Mouse (Mus musculus) left cerebral cortex, adult 2 months (tissue): ENCODE results near the gene Anks1b. TPM values are rescaled to one million over a fixed set of nuclear protein-coding genes. Genes with fewer than 3 reads are reported as not detected.
A peak's percentile ranks its signal among the peaks of the same experiment; 100 is the strongest.

Experiments
- DNase-seq, 2 experiments: peaks; one replicate each; pipeline ENCODE4 v3.0.0; 2021 to 2022; ENCODE audit warnings: low spot score in 2 of 2, mixed read lengths in 1 of 2; ENCODE audit errors: extremely low spot score in 1 of 2
- H3K27ac ChIP-seq: fragments of 200-600 bp; 2 replicates; pipeline ENCODE4 v1.8.1; 2022
- H3K4me3 ChIP-seq: fragments of 200-600 bp; 2 replicates; pipeline ENCODE4 v1.8.1; 2022
- CTCF ChIP-seq: fragments of 200-600 bp; IDR thresholded peaks from 2 replicates; pipeline ENCODE4 v1.8.1; 2022; ENCODE audit warnings: antibody characterized with exemption, mild to moderate bottlenecking, moderate library complexity
- intact Hi-C: fragments of 180-260 bp; cut with DNase I; formaldehyde crosslinking; loops from one replicate; pipeline ENCODE4 v1.15.1; 2025
- long read RNA-seq, 2 experiments: library from polyadenylated mRNA; stranded (forward); transcript quantifications; one replicate each; pipeline ENCODE4 v2.0.0; 2021; ENCODE audit warnings: borderline mapping rate in 2 of 2
- total RNA-seq, 2 experiments: library from RNA; stranded (reverse); gene quantifications; 2 replicates each; pipeline ENCODE4 v1.2.3; 2021

Gene Anks1b
- total RNA-seq, result 100 to 1,000 TPM; 472 to 474 TPM
- long read RNA-seq, experiment 1, partial matches to known transcripts, result 1 of 27 reads
- long read RNA-seq, experiment 1, other reads (novel, unspliced or antisense), result 25 of 27 reads
- long read RNA-seq, experiment 2, partial matches to known transcripts, result 1 of 23 reads
- long read RNA-seq, experiment 2, other reads (novel, unspliced or antisense), result 21 of 23 reads

GRCm38 (mm10) chr10:89873146-89873950 is at the start of gene Anks1b:
TSS of gene Anks1b (plus strand) at chr10:89873509.
- peak within 1 kb of the TSS; percentile 83 for H3K4me3 ChIP-seq
- no peak for TF ChIP-seq CTCF
- peak; percentile 76 to 80 for DNase-seq
- intact Hi-C loops, result loop anchor here (5.0 to 10.0 kb wide), 3 partner anchors 121 to 169 kb away; partner anchors contain the start of gene Actr6
- peak within 1 kb of the TSS; percentile 98 for H3K27ac ChIP-seq

GRCm38 (mm10) chr10:89823906-89824305 is 49.4 kb upstream of the Anks1b start:
- peak; percentile 44 for TF ChIP-seq CTCF
- Histone ChIP-seq H3K4me3 (no peak overlapping the region), H3K27ac (no peak overlapping the region)
- intact Hi-C loops, result no loop called here
- no peak for DNase-seq

GRCm38 (mm10) chr10:89826896-89827295 is 46.4 kb upstream of the Anks1b start:
- DNase-seq, result no peak
- intact Hi-C loops, result no loop called here
- no peak overlapping the region for H3K27ac ChIP-seq
- no peak for TF ChIP-seq CTCF
- H3K4me3 ChIP-seq, result no peak overlapping the region

GRCm38 (mm10) chr10:89832334-89832733 is 41.0 kb upstream of the Anks1b start:
- Histone ChIP-seq H3K4me3 (no peak overlapping the region), H3K27ac (no peak overlapping the region)
- DNase-seq, result no peak
- TF ChIP-seq CTCF, result no peak
- intact Hi-C loops, result no loop called here

DNA sequence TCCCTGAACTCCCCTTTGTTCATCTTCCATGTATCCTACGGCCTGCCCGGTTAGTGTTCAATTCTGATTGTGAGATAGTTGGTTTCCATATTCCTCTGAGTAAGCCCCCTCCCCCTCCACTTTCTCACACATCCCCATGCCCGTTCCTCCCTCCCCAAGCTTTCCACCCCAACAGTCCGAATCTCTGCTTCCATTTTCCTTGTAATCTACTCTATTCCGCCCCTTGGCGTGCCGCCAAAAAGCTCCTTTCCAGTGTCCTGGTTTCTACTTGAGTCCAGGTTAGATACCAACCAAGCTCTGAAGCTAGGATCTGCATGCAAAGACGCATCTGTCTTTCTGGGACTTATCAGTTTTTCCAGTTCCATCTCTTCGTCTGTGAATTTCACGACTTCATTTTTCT is 40.1 kb upstream of the Anks1b start:
- Histone ChIP-seq H3K4me3 (no peak overlapping the region), H3K27ac (no peak overlapping the region)
- no peak for DNase-seq
- intact Hi-C loops, result no loop called here
- no peak for TF ChIP-seq CTCF

DNA sequence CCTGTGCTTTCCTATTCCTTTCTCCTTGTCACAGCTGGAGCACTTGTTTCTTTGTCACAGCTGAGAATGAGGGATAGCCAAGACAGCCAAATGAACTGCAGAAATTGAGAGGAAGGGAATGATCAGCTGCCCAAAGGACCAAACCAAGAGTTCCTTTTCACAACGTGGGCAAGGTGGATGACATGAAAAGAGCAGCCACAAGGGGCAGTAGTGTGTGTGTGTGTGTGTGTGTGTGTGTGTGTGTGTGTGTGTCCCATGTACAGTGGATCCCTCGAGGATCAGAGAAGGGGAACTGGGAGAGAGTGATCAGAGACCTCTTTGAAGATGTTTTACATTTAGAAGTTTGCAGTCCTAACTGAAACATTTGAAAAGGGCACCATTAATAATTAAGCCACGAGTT is 35.8 kb upstream of the Anks1b start:
- intact Hi-C loops, result no loop called here
- TF ChIP-seq CTCF, result no peak

DNA sequence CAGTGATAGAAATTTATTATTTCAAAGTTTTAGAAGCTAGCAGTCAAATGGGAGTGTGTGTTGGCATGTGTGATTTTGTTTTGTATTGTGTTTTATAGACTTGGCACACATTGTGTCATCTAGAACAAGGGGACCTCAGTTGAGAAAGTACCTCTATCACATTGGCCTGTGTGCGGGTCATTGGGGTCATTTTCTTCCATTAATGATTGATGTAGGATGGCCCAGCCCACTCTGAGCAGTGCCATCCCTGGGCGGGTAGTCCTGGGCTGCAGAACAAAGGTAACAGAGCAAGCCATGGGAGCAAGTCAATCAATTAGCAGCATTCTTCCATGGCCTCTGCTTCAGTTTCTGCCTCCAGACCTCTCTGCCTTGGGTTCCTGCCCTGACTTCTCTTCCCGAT is 34.5 kb upstream of the Anks1b start:
- no peak for DNase-seq
- TF ChIP-seq CTCF, result no peak
- intact Hi-C loops, result no loop called here
- Histone ChIP-seq H3K27ac (no peak overlapping the region), H3K4me3 (no peak overlapping the region)

More for the DNA sequence above, 35.8 kb upstream of the Anks1b start:
- H3K27ac ChIP-seq, result no peak overlapping the region
- H3K4me3 ChIP-seq, result no peak overlapping the region
- DNase-seq, result no peak

DNA sequence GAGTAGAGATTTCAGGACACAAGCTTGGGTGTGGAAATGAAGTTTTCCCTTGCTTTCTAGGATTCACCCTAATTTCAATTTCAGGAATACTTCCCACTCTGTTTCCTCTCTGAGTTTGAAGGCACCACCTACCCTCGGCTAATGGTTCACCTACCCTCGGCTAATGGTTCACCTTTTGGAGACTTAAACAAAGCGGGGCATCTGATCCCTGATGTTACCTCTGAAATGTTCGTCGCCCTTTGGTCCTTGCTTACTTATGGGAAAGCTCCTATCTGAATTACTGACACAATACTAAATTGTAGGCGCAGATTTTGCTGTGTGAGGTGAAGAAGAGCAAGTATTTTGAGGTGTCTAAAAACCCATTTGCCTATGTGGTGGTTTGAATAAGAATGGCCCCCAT is 22.4 kb upstream of the Anks1b start:
- TF ChIP-seq CTCF, result no peak
- H3K27ac ChIP-seq, result no peak overlapping the region
- intact Hi-C loops, result no loop called here
- no peak overlapping the region for H3K4me3 ChIP-seq
- no peak for DNase-seq

DNA sequence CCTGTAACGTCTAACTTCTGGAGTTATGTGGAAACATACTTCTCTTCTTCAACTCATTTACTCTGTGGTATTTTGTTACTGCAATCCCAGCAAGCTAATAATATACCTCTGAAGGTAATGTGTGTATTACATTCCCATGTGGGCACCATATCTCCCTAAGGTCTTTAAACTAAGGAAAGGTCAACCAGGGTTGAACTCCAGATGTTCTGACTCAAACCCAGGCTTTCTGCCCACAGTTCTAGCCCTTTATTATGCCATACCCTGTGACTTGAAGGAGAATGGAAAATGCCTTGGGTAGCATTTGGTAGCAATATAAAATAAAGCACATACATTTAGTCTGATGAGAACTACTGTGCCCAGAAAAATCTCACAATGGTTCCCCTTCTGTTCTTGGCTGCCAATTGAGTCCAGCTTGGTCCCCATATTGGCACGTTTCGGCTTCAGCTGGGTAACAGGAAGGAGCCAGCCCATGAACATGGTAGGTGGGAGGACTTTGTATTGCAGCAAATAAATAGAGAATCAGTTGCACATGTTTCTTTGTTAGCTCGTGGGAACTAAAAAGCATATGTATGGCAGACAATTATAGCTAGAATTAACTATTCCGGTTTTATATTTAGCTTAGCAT is 17.9 kb upstream of the Anks1b start:
- Histone ChIP-seq H3K4me3 (no peak overlapping the region), H3K27ac (no peak overlapping the region)
- intact Hi-C loops, result no loop called here
- TF ChIP-seq CTCF, result no peak
- DNase-seq, result no peak

DNA sequence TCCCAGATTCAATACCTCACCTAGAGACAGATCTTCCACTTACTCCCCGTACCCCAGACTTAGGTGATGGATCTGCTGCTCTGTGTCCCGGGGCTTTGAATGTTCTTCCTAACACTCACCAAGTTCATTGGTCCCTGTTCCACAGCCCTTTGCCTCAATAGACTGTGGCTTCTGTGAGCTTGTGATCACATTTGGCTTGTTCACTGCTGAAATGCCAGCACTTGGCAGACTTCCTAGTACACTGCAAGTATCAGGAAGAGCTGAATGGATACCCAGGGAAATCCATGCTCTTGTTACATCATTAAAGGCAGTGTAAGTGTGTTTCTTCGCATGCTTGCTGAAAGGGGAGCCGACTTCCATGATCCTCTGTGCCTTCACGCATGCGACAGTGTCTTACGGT is 17.0 kb upstream of the Anks1b start:
- H3K27ac ChIP-seq, result no peak overlapping the region

DNA sequence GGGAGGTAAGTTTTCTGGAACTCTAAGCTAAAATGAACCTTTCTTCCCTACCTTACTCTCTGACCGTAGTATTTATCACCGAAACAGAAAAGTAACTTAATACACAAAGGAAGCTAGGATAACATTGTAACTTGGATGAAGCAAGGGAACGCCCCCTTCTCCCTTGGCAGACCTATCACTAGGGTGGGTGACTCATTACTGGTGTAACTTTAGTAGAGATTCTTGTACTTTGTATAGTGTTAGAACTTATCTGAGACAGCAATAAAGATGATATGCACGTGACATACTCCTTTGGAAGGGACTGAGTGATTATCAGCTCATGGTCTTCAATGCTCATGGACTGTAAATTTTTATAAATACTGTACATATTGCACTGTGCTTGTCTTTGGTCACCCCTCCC is 5.1 kb upstream of the Anks1b start:
- no peak for DNase-seq
- Histone ChIP-seq H3K4me3 (no peak overlapping the region), H3K27ac (no peak overlapping the region)
- TF ChIP-seq CTCF, result no peak
- intact Hi-C loops, result no loop called here

More for the DNA sequence above, 17.0 kb upstream of the Anks1b start:
- intact Hi-C loops, result no loop called here
- no peak overlapping the region for H3K4me3 ChIP-seq
- no peak for TF ChIP-seq CTCF
- DNase-seq, result peak in 1 of 2 experiments; percentile 23

- Histone ChIP-seq H3K27ac (no peak overlapping the region), H3K4me3 (no peak overlapping the region)
- intact Hi-C loops, result no loop called here
- no peak for TF ChIP-seq CTCF
- DNase-seq, result no peak
These were observed 4.5 kb upstream of the Anks1b start for GRCm38 (mm10) chr10:89868836-89869235.
